Mouse (Mus musculus) testis, adult 2 months (tissue): ENCODE results near the gene Pex5.

Experiments
- CTCF ChIP-seq: fragments of 200-500 bp; IDR thresholded peaks from 2 replicates; pipeline ENCODE4 v1.5.1; 2012; ENCODE audit warnings: low read depth, mild to moderate bottlenecking, inconsistent platforms, low read length, moderate library complexity; ENCODE audit not compliant: control insufficient read depth, insufficient read depth, insufficient replicate concordance
- POLR2A ChIP-seq: fragments of 200-500 bp; IDR thresholded peaks from 2 replicates; pipeline ENCODE4 v1.6.1; 2012; ENCODE audit warnings: low read depth, mild to moderate bottlenecking, inconsistent platforms, low read length, moderate library complexity; ENCODE audit not compliant: control insufficient read depth

DNA sequence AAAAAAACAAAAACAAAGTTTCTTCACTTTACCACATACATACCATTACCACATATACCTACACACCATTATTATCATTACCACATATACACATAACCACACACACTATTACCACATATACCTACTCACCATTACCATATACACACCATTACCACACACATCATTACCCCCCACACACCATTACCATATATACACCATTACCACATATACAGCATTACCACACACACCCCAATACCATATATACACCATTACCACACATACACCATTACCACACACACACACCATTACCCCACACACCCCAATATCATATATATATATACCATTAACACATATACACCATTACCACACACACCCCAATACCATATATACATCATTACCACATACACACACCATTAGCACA lies 7.7 kb downstream of the Pex5 start:
- TF ChIP-seq POLR2A (no peak), CTCF (no peak)
